Mouse (Mus musculus) kidney, embryonic 14.5 days (tissue): Measurements from ENCODE around the gene Mex3d. TPM values are rescaled to one million over a fixed set of nuclear protein-coding genes. Genes with fewer than 3 reads are reported as not detected.

ENCODE experiments used
- ATAC-seq: fragments of 200-750 bp; cut with Nextera tagmentation; 2 replicates; pipeline ENCODE4 v1.8.0; 2017; ENCODE audit warnings: moderate number of reproducible peaks, mild to moderate bottlenecking, moderate TSS enrichment, moderate library complexity; ENCODE audit not compliant: low FRiP score, low TSS enrichment
- H3K27ac ChIP-seq: fragments of 300-500 bp; sonication (generic); 2 replicates; pipeline ENCODE4 v1.5.1; 2014; ENCODE audit warnings: low read depth, mild to moderate bottlenecking, low read length, moderate library complexity, mixed read lengths
- H3K27me3 ChIP-seq: fragments of 300-500 bp; sonication (generic); 2 replicates; pipeline ENCODE4 v1.6.1; 2014; ENCODE audit warnings: mild to moderate bottlenecking, low read length; ENCODE audit not compliant: control insufficient read depth, insufficient read depth
- H3K36me3 ChIP-seq: fragments of 300-500 bp; sonication (generic); 2 replicates; pipeline ENCODE4 v1.6.1; 2014; ENCODE audit warnings: low read length, mixed read lengths; ENCODE audit not compliant: control insufficient read depth, insufficient read depth
- H3K4me1 ChIP-seq: fragments of 300-500 bp; sonication (generic); 2 replicates; pipeline ENCODE4 v1.6.1; 2014; ENCODE audit warnings: low read length, mixed read lengths; ENCODE audit not compliant: control insufficient read depth, insufficient read depth
- H3K4me2 ChIP-seq: fragments of 300-500 bp; sonication (generic); replicated peaks from 2 replicates; pipeline ENCODE4 v1.6.1; 2014; ENCODE audit warnings: low read depth, mild to moderate bottlenecking, low read length
- H3K4me3 ChIP-seq: fragments of 300-500 bp; sonication (generic); 2 replicates; pipeline ENCODE4 v1.5.1; 2014; ENCODE audit warnings: mild to moderate bottlenecking, low read length
- H3K9ac ChIP-seq: fragments of 300-500 bp; sonication (generic); 2 replicates; pipeline ENCODE4 v1.6.1; 2014; ENCODE audit warnings: low read depth, mild to moderate bottlenecking, low read length, moderate library complexity
- H3K9me3 ChIP-seq: fragments of 300-500 bp; sonication (generic); 2 replicates; pipeline ENCODE4 v1.6.1; 2016; ENCODE audit warnings: low read length; ENCODE audit not compliant: control insufficient read depth
- WGBS: fragments of 180-500 bp; shearing (Covaris S2); extraction: QIAGEN DNeasy Blood & Tissue Kit; methylation state at CpG from one replicate; pipeline ENCODE4 v1.1.7; 2014; 5-methylcytosine and 5-hydroxymethylcytosine counted together
- polyA plus RNA-seq: library from polyadenylated mRNA; unstranded; fragments of >200 nt; fragmentation: Nextera tagmentation; extraction: Ambion mirVana; gene quantifications from 2 replicates; pipeline ENCODE4 v1.2.1, GENCODE M21; 2014

Gene Mex3d
- polyA plus RNA-seq, 1 experiment from 2014 or later = 8.7 TPM

DNA sequence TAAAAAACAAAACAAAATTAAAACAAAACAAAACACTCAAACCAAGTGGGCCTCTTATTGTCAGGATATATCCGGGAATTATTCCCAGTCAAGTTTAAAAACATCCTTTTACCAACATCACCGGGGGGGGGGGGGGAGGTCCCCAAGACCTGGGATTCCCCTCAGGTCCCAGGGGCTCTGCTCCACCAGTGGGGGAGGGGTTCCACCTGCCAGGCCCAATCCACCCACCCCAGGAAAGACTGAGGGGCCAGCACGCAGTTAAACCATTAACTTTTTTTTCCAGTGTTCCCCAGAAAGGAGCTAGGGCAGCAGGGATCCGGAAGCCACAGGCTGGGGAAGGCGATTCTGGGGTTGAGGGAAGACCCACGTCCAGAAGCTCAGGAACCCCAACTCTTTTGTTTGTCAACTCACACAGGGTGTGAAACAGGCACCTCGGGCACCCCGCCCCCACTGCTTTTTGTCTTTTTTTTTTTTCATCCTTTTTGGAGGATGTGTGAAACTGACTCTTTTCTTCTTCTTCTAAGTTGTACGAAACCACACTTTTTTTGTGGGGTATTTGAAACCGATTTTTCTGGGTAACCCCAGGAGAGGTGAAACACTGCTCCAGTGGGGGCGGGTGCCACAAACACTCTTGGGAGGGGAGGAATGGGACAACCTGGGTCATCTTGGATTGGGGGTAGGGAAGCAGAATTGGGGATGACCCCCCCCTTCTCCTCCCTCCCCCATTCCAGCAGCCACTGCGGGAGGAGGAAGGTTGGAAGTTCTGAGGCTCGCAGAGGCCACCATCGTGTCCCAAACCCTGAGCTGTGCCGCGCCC is 44.3 kb upstream of the Mex3d start:
- Histone ChIP-seq H3K36me3 (peaks cover 41% of the 10 kb centered on the region), H3K4me2 (peak overlapping the region; percentile 92), H3K9ac (peak overlapping the region; percentile 100), H3K9me3 (no peaks in the 10 kb centered on the region), H3K27ac (peak overlapping the region; percentile 91; the same call in 1 of the 2 replicates), H3K27me3 (no peaks in the 10 kb centered on the region), H3K4me3 (peak overlapping the region; percentile 98), H3K4me1 (peaks cover 28% of the 10 kb centered on the region)
- WGBS = 12% methylated on average over 16 of the region's 16 CpGs
- ATAC-seq = no peak

DNA sequence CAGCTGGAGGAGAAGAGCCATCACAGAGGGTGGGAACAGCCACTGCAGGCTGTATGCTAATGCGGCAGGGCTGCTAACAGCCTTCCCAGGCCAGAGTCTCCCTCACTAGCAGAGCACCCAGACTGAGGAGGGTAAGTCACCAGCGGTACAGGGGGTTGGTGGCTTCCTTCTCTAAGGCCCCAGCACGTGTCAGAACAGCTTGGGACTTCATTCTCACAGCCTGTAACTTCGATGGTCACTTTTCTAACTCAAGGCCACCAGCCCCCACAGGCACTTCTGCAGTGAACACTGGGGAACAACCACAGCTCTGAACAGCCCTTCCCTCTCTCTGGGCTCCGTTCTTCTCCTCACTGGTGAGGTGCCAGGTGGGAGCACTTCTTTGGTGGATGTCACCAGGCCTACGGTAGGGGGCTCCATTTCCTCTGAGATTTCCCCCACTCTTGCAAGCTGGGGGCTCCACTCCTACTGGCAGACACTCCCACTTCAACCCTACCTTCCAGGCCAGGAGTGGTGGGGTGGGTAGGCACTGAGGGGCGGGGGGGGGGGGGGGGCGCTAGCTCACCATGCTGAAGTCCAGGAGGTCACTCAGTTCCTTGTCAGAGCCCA is 43.0 kb upstream of the Mex3d start:
- Histone ChIP-seq H3K36me3 (peaks cover 54% of the 10 kb centered on the region), H3K9ac (peak overlapping the region; percentile 100; the same call in 1 of the 2 replicates), H3K4me2 (peak overlapping the region; percentile 17; the same call in 1 of the 2 replicates), H3K4me3 (no peak overlapping the region), H3K27me3 (no peaks in the 10 kb centered on the region), H3K27ac (no peak overlapping the region), H3K4me1 (peaks cover 24% of the 10 kb centered on the region), H3K9me3 (0 out of 2 replicates have a peak, but pooled peaks cover 2% of the 10 kb centered on the region)
- no peak for ATAC-seq
- 78% methylated on average over 7 of the region's 8 CpGs for WGBS

DNA sequence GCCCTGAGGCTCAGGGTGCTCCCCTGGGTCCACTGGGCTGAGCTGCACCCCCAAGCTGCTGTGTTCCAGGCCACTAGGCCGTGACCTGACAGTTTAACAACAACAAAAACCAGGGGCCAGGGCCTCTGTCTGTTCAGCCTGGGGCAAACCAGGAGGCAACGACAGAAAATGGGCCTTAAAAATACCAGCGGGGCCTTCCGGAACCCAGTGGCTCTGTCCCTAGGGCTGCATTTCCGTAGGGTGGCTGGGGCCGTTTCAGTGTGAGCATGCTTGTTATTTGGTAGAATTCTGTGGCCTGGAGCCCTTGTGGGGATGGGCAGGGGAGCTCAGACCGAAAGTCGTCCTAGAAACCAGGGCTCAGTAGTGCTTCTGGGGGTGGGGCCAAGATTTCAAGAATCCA is 42.3 kb upstream of the Mex3d start:
- Histone ChIP-seq H3K9ac (no peak overlapping the region), H3K9me3 (0 out of 2 replicates have a peak, but pooled peaks cover 2% of the 10 kb centered on the region), H3K27ac (no peak overlapping the region), H3K4me3 (no peak overlapping the region), H3K36me3 (peaks cover 61% of the 10 kb centered on the region), H3K4me1 (peaks cover 24% of the 10 kb centered on the region), H3K4me2 (no peak overlapping the region), H3K27me3 (no peaks in the 10 kb centered on the region)
- no peak for ATAC-seq
- WGBS = 74% methylated on average over 8 of the region's 8 CpGs

DNA sequence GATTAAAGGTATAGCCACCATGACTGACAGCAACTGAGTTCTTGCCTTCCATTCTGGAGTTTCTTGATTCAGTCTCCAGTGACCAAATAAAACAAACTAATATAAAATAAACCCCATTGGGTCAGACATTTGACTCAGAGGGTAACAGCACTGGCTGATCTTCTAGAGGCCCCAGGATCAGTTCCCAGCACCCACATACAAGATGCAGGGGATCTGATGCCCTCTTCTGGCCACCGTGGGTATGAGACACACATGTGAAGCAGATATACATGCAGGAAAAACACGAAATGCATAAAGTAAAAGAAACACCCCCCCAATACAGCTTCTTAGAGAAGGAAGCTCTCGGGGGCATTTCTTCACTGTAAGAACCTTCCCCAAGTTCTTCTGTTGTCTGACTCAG is 37.6 kb upstream of the Mex3d start:
- Histone ChIP-seq H3K9ac (no peak overlapping the region), H3K9me3 (0 out of 2 replicates have a peak, but pooled peaks cover 2% of the 10 kb centered on the region), H3K4me2 (no peak overlapping the region), H3K27ac (no peak overlapping the region), H3K4me3 (no peak overlapping the region), H3K4me1 (peaks cover 4% of the 10 kb centered on the region; the same call in 1 of the 2 replicates), H3K27me3 (no peaks in the 10 kb centered on the region), H3K36me3 (peaks cover 84% of the 10 kb centered on the region)
- WGBS = 94% methylated on average over 3 of the region's 3 CpGs
- no peak for ATAC-seq

DNA sequence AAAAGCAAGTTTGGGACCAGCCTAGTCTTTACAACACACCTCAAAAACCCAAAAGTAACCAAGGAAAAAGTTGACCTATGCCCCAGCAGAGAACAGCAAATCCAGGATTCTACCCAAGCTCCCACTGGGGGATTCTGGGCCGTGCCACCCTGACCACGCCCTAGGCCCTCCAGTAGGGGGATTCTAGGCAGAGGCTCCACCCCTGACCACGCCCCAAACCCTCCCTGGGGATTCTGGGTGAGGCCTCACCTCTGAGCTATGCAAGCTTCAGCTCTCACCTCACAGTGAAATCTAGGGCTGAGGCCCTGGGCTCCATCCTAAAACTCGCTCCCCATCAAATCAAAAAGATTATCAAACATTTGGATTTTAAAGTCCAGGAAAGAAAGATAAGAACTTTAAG is 36.1 kb upstream of the Mex3d start:
- Histone ChIP-seq H3K9ac (no peak overlapping the region), H3K4me2 (no peak overlapping the region), H3K9me3 (0 out of 2 replicates have a peak, but pooled peaks cover 2% of the 10 kb centered on the region), H3K27ac (no peak overlapping the region), H3K36me3 (peaks cover 84% of the 10 kb centered on the region), H3K4me1 (0 out of 2 replicates have a peak, but pooled peaks cover 2% of the 10 kb centered on the region), H3K27me3 (no peaks in the 10 kb centered on the region), H3K4me3 (no peak overlapping the region)
- no peak for ATAC-seq
- 52% methylated on average over 4 of the region's 4 CpGs for WGBS

DNA sequence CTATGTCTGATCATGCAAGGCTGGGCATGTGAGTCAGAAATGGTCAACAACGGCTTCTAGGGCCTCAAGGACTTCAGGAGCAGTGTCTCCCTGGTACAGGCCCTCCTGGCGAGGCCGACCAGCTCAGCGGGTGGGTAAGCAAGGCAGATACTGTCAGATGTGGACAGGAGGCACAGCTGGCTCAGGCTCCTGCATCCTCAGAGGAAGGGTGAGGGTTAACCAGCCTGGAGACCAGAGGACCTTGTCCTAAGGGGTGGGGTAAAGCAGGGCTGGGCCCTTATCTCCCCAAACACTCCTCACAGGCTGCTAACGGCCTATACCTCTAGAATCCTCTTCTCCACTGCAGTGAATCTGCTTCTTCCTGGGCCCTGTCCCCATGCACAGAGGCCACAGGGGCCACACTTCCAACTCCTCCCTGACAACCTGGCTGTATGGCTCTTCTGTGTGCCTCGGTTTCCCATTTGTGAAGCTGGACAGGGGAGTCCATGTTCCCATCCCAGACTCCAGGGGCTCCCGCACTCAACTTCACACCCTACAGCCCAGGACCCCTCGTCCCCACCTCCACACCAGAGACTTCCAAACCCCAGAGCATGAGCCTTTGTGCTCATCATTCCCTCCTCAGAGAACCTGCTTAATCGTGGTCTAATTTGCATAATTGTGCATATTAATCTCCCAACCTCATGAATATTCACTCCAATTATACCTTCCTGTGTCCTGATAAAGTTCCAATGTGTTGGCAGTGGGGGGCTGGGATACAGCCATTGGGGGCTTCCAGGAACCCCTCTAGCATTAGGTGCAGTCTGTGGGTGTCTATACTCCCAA is 34.4 kb upstream of the Mex3d start:
- WGBS = 89% methylated on average over 9 of the region's 9 CpGs
- Histone ChIP-seq H3K4me1 (0 out of 2 replicates have a peak, but pooled peaks cover 4% of the 10 kb centered on the region), H3K9ac (no peak overlapping the region), H3K27me3 (no peaks in the 10 kb centered on the region), H3K36me3 (peaks cover 84% of the 10 kb centered on the region), H3K4me3 (no peak overlapping the region), H3K4me2 (no peak overlapping the region), H3K27ac (no peak overlapping the region), H3K9me3 (0 out of 2 replicates have a peak, but pooled peaks cover 2% of the 10 kb centered on the region)
- ATAC-seq = no peak

DNA sequence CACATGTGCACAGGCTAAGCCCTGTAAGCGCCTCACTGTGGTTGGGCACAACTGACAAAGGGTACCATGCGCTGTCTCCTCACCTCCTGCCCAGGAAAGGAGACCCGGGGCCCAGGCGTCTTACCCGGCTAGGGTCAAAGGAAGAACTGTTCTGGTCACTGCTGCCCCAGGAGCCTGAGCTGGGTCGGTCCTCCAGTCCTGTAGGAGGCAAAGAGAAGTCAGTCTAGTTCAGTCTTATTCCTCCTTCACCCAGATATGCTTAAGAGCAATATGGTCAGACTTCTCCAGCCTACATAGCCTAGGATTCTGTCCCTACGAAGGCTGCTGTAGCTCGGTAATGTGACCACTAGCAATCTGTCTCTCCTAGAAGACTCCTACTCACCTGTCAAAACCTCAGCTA is 33.7 kb upstream of the Mex3d start:
- H3K9ac ChIP-seq = no peak overlapping the region
- peaks cover 84% of the 10 kb centered on the region for H3K36me3 ChIP-seq
- H3K9me3 ChIP-seq = 0 out of 2 replicates have a peak, but pooled peaks cover 2% of the 10 kb centered on the region
- no peak overlapping the region for H3K27ac ChIP-seq
- WGBS = 95% methylated on average over 8 of the region's 8 CpGs
- no peak for ATAC-seq
- no peak overlapping the region for H3K4me2 ChIP-seq
- no peak overlapping the region for H3K4me3 ChIP-seq
- H3K27me3 ChIP-seq = no peaks in the 10 kb centered on the region
- 0 out of 2 replicates have a peak, but pooled peaks cover 4% of the 10 kb centered on the region for H3K4me1 ChIP-seq

DNA sequence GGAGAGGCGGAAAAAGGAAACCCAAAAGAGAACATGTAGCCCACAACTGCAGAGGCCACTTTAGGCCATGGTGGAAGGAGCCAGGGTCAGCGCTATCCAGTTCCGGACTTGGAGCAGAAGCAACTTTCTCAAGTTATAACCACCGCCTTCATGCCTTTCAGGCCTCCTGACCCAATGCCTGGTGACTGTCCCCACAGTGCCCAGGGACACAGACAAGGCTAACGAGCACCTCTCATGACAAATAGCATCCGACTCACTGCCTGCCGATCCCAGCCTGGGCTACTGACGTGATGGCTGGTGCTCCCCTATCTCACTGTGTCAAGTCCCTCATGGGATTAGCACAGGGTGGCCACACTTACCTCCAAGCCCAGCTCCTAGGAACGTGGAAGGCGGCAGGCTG is 33.3 kb upstream of the Mex3d start:
- WGBS = 90% methylated on average over 10 of the region's 10 CpGs
- H3K9me3 ChIP-seq = no peaks in the 10 kb centered on the region

More for the DNA sequence above, 33.3 kb upstream of the Mex3d start:
- Histone ChIP-seq H3K27ac (no peak overlapping the region), H3K36me3 (peaks cover 84% of the 10 kb centered on the region), H3K4me2 (no peak overlapping the region), H3K27me3 (no peaks in the 10 kb centered on the region), H3K4me1 (0 out of 2 replicates have a peak, but pooled peaks cover 4% of the 10 kb centered on the region), H3K4me3 (no peak overlapping the region), H3K9ac (no peak overlapping the region)
- no peak for ATAC-seq
